Mouse (Mus musculus): ENCODE measurements around the gene Atf7ip. TPM values are rescaled to one million over a fixed set of nuclear protein-coding genes. Genes with fewer than 3 reads are reported as not detected.

Gene Atf7ip
- polyA plus RNA-seq, 1 experiment from 2014 or later, result 38.0 TPM

DNA sequence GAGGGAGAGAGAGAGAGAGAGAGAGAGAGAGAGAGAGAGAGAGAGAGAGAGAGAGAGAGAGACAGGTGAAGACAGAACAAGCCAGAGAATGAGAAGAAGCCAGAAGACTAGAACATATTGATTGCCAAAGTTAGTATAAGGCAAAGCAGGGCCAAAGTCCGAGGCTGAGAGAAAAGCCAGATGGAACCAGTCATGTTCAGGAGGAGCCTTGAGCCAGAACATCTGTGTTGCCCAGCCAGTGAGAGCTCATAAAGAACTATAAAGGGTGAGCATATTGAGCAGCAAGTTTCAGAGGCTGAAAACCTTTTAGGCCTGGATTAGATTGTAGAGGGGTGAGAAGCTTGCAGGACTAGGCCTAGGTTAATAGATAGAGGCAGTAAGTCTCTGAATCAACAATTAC lies 28.1 kb upstream of the Atf7ip start:
- 22% methylated on average over 1 of the region's 1 CpGs for whole genome bisulfite sequencing
- H3K4me2 ChIP-seq (replicated peaks; ENCODE audit: low read depth, low read length), result no peak overlapping the region
- no peak for ATAC-seq (ENCODE audit: low FRiP score, low TSS enrichment)
- peaks cover 10% of the 10 kb centered on the region for H3K9me3 ChIP-seq (ENCODE audit: low read length)
- H3K27ac ChIP-seq (ENCODE audit: low read length), result no peak overlapping the region
- no peak overlapping the region for H3K9ac ChIP-seq (replicated peaks; ENCODE audit: low read length)
- peaks cover 14% of the 10 kb centered on the region for H3K4me1 ChIP-seq (ENCODE audit: insufficient read depth, low read length)
- H3K4me3 ChIP-seq (ENCODE audit: low read length), result no peak overlapping the region
- no peaks in the 10 kb centered on the region for H3K36me3 ChIP-seq (ENCODE audit: insufficient read depth, low read length)
- no peaks in the 10 kb centered on the region for H3K27me3 ChIP-seq (ENCODE audit: insufficient read depth, low read length)

DNA sequence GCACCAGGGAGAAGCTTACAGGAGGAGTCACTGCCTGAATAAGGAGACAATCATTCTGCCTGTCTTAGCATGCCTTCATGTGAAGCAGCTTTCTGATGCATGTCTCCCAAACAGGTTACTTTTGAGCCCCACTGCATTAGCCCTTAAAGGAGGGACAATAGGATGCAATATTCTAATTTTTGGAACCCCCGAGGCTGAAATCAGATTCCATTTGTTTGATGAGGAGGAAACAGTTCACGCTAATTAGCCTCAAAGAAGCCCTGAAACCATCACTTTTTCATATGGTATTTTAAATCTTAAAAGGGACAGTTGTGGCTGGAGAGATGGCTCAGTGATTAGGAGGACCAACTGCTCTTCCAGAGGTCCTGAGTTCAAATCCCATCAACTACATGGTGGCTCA lies 22.4 kb upstream of the Atf7ip start:
- Histone ChIP-seq H3K27me3 (ENCODE audit: insufficient read depth, low read length) (no peaks in the 10 kb centered on the region), H3K4me2 (replicated peaks; ENCODE audit: low read depth, low read length) (no peak overlapping the region), H3K9me3 (ENCODE audit: low read length) (peaks cover 23% of the 10 kb centered on the region), H3K27ac (ENCODE audit: low read length) (no peak overlapping the region), H3K9ac (replicated peaks; ENCODE audit: low read length) (no peak overlapping the region), H3K36me3 (ENCODE audit: insufficient read depth, low read length) (no peaks in the 10 kb centered on the region), H3K4me3 (ENCODE audit: low read length) (no peak overlapping the region), H3K4me1 (ENCODE audit: insufficient read depth, low read length) (no peaks in the 10 kb centered on the region)
- ATAC-seq (ENCODE audit: low FRiP score, low TSS enrichment), result no peak
- 87% methylated on average over 2 of the region's 2 CpGs for WGBS

DNA sequence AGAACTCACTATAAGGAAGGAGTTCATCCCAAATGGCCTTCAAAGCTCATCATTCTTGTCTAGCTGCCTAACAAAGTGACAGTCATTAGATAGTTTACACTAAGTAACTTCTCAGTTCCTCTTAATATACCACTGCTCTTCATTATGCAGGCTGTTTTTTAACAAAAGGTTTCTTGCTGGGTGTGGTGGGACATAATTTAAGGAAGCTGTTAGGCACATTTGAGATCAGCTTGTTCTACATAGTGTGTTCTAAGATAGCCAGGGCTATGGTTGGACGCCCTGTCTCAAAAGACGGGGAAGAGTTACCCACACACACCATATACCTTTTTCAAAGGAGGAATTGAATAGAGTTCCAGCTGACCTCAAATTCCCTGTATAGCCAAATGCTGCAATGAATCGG lies 21.9 kb upstream of the Atf7ip start:
- H3K4me2 ChIP-seq (replicated peaks; ENCODE audit: low read depth, low read length), result no peak overlapping the region
- H3K4me1 ChIP-seq (ENCODE audit: insufficient read depth, low read length), result no peaks in the 10 kb centered on the region
- H3K9me3 ChIP-seq (ENCODE audit: low read length), result peaks cover 23% of the 10 kb centered on the region
- H3K4me3 ChIP-seq (ENCODE audit: low read length), result no peak overlapping the region
- no peak for ATAC-seq (ENCODE audit: low FRiP score, low TSS enrichment)
- no peaks in the 10 kb centered on the region for H3K27me3 ChIP-seq (ENCODE audit: insufficient read depth, low read length)
- no peaks in the 10 kb centered on the region for H3K36me3 ChIP-seq (ENCODE audit: insufficient read depth, low read length)
- WGBS, result 93% methylated on average over 3 of the region's 3 CpGs
- H3K27ac ChIP-seq (ENCODE audit: low read length), result no peak overlapping the region
- no peak overlapping the region for H3K9ac ChIP-seq (replicated peaks; ENCODE audit: low read length)

DNA sequence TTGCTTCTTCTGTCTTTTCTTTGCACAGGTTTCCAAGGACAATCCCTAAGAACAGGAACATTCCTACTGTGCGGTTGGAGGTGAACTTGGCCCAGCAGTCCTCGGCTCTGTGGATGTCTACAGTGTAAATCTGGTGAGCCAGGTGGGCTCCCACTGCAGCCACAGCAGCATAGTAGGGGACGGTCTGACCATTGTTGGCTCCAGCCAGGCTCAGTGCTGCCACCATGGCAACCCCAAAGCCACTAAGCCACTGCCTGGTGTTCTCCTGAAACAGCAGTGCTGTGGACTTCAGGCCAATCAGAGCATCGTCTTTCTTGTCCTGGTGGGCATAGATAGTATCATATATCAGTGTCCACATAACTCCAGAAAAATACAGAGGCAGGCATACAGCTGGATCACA lies 19.8 kb upstream of the Atf7ip start:
- no peaks in the 10 kb centered on the region for H3K36me3 ChIP-seq (ENCODE audit: insufficient read depth, low read length)
- no peak overlapping the region for H3K9ac ChIP-seq (replicated peaks; ENCODE audit: low read length)
- H3K27me3 ChIP-seq (ENCODE audit: insufficient read depth, low read length), result no peaks in the 10 kb centered on the region
- H3K4me1 ChIP-seq (ENCODE audit: insufficient read depth, low read length), result no peaks in the 10 kb centered on the region
- 72% methylated on average over 4 of the region's 4 CpGs for WGBS
- H3K4me2 ChIP-seq (replicated peaks; ENCODE audit: low read depth, low read length), result no peak overlapping the region
- ATAC-seq (ENCODE audit: low FRiP score, low TSS enrichment), result no peak
- H3K4me3 ChIP-seq (ENCODE audit: low read length), result no peak overlapping the region
- H3K9me3 ChIP-seq (ENCODE audit: low read length), result peaks cover 16% of the 10 kb centered on the region
- no peak overlapping the region for H3K27ac ChIP-seq (ENCODE audit: low read length)

DNA sequence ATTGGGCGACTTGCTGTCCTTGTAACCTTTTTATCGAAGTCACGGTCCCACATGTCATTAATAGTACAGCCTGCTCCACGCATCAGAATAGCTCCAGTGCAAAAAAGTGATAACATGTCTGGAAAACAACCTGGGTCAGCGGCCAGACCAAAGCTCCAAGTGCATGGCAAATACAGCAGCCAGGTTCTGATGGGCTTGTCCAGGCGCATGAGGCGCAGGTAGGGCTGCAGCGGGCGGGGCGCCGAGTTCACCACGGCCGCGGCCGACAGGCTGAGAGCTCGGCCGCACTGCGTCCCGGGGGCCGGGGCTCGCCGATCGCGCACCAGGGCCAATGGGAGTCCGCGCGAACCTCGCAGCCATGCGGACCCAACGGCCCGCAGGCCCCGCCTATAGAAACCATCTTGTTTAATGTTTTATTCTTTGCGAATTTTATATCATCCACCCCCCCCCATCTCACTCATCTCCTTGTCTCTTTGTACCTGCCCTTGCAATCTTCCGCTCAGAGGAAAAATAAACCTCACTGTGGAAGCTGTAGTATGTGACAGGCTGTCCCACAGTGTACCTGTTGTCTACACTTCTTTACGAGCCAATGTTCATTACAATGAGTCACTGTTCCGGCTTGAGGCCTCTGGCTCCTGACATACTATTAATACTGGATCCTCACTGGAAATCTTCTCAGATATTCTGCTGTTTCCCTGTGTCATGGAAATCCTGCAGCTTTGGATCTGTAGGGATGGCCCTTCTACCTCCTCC lies 19.0 kb upstream of the Atf7ip start:
- H3K27me3 ChIP-seq (ENCODE audit: insufficient read depth, low read length), result no peaks in the 10 kb centered on the region
- peak overlapping the region; percentile 49 for H3K4me2 ChIP-seq (replicated peaks; ENCODE audit: low read depth, low read length)
- H3K36me3 ChIP-seq (ENCODE audit: insufficient read depth, low read length), result no peaks in the 10 kb centered on the region
- peak; percentile 74; the same call in 1 of the 2 replicates for ATAC-seq (ENCODE audit: low FRiP score, low TSS enrichment)
- peak overlapping the region; percentile 23; the same call in 1 of the 2 replicates for H3K4me3 ChIP-seq (ENCODE audit: low read length)
- 0 out of 2 replicates have a peak overlapping the region, but pooled peaks have one; percentile 34 for H3K9ac ChIP-seq (replicated peaks; ENCODE audit: low read length)
- peaks cover 16% of the 10 kb centered on the region; the same call in 1 of the 2 replicates for H3K9me3 ChIP-seq (ENCODE audit: low read length)
- H3K4me1 ChIP-seq (ENCODE audit: insufficient read depth, low read length), result no peaks in the 10 kb centered on the region
- 56% methylated on average over 36 of the region's 36 CpGs for WGBS
- no peak overlapping the region for H3K27ac ChIP-seq (ENCODE audit: low read length)

DNA sequence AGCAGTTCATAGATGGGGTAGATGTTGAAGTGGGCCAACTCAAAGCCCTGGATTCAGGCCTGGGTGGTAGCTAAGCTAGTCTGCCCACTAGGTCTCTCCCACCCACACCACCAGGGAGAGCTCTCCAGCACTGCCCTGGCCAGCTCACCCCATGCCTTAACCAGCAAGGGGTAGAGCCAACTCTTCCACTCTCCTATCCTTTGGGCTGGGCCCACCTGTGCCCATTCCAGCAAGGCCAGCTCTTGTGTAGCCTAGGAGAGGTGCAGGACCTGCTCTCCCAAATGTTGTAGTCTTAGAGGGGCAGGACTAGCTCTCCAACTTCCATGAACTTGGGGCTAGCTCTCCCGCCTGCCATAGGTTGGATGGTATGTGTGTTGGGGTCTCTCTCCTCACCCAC lies 18.4 kb upstream of the Atf7ip start:
- 100% methylated on average over 1 of the region's 1 CpGs for WGBS
- no peaks in the 10 kb centered on the region for H3K4me1 ChIP-seq (ENCODE audit: insufficient read depth, low read length)
- no peak overlapping the region for H3K27ac ChIP-seq (ENCODE audit: low read length)
- no peaks in the 10 kb centered on the region for H3K27me3 ChIP-seq (ENCODE audit: insufficient read depth, low read length)
- H3K36me3 ChIP-seq (ENCODE audit: insufficient read depth, low read length), result no peaks in the 10 kb centered on the region
- no peak for ATAC-seq (ENCODE audit: low FRiP score, low TSS enrichment)
- H3K4me3 ChIP-seq (ENCODE audit: low read length), result no peak overlapping the region
- no peak overlapping the region for H3K4me2 ChIP-seq (replicated peaks; ENCODE audit: low read depth, low read length)
- H3K9ac ChIP-seq (replicated peaks; ENCODE audit: low read length), result no peak overlapping the region
- H3K9me3 ChIP-seq (ENCODE audit: low read length), result peaks cover 14% of the 10 kb centered on the region; the same call in 1 of the 2 replicates

DNA sequence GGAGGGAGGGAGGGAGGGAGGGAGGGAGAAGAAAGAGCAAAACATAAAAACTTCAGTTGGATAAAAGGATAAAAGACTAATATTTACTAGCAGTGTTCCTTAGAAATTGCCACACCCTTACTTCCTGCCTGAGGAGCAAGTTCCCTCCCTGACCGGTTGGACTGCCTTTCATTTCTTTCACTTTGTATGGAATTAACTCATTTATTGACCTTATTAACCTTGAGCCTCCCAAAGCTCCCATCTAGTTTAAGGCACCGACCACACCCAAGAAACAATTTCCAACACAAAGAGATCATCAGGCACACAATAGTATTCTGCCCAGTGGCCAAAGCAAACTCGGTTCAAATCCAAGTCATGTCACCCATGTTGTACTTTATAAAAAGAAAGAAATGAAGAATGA lies 16.1 kb upstream of the Atf7ip start:
- no peak for ATAC-seq (ENCODE audit: low FRiP score, low TSS enrichment)
- 73% methylated on average over 3 of the region's 3 CpGs for WGBS

DNA sequence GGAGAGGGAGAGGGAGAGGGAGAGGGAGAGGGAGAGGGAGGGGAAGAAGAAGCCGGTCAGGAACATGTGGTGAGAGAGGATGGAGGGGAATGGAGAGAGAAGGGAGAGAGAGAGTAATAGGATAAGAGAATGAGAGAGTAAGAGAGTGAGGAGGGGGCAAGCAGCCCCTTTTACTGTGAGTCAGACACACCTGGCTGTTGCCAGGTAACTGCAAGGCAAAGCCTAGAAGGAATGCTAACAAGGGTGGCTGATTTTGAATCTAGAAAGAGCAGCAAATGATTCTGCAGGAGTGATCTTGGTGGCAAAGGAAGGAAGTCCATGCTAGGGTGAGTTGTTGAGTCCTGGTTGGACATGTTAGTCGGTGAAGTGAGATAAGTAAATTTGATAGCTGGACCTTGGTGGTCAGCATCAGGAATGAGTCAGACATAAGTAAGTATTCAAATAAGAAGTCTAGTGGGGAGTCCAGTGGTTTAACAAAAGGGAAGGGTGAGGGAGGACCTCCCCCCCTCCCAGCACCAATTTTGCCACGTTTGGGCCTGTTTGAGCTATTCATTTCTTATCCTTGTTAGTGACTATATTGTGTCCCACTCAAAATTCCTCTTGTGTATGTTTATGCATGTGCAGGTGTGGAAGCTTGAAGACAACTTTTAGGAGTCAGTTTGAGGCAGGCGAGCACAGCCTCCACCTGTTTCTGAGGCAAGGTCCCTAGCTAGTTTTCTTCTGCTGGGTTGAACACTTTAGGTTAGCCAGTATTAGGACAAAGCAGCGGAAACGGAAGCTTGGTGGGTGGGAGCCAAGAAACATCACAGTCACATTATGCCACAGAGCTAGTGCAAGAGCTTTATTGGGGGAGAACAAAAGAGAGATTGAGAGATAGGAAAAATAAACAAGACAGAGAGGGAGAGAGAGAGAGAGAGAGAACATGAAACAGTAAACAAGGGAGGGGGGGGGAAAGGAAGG lies 15.2 kb upstream of the Atf7ip start:
- no peak overlapping the region for H3K27ac ChIP-seq (ENCODE audit: low read length)
- no peak overlapping the region for H3K4me2 ChIP-seq (replicated peaks; ENCODE audit: low read depth, low read length)
- no peaks in the 10 kb centered on the region for H3K27me3 ChIP-seq (ENCODE audit: insufficient read depth, low read length)
- peaks cover 8% of the 10 kb centered on the region; the same call in 1 of the 2 replicates for H3K9me3 ChIP-seq (ENCODE audit: low read length)
- ATAC-seq (ENCODE audit: low FRiP score, low TSS enrichment), result no peak
- no peak overlapping the region for H3K4me3 ChIP-seq (ENCODE audit: low read length)
- H3K9ac ChIP-seq (replicated peaks; ENCODE audit: low read length), result no peak overlapping the region
- H3K36me3 ChIP-seq (ENCODE audit: insufficient read depth, low read length), result no peaks in the 10 kb centered on the region
- no peaks in the 10 kb centered on the region for H3K4me1 ChIP-seq (ENCODE audit: insufficient read depth, low read length)
- 73% methylated on average over 6 of the region's 6 CpGs for WGBS

More for the DNA sequence above, 16.1 kb upstream of the Atf7ip start:
- Histone ChIP-seq H3K27ac (ENCODE audit: low read length) (no peak overlapping the region), H3K27me3 (ENCODE audit: insufficient read depth, low read length) (no peaks in the 10 kb centered on the region), H3K4me1 (ENCODE audit: insufficient read depth, low read length) (no peaks in the 10 kb centered on the region), H3K36me3 (ENCODE audit: insufficient read depth, low read length) (no peaks in the 10 kb centered on the region), H3K9me3 (ENCODE audit: low read length) (peaks cover 8% of the 10 kb centered on the region; the same call in 1 of the 2 replicates), H3K9ac (replicated peaks; ENCODE audit: low read length) (no peak overlapping the region), H3K4me2 (replicated peaks; ENCODE audit: low read depth, low read length) (no peak overlapping the region), H3K4me3 (ENCODE audit: low read length) (no peak overlapping the region)

DNA sequence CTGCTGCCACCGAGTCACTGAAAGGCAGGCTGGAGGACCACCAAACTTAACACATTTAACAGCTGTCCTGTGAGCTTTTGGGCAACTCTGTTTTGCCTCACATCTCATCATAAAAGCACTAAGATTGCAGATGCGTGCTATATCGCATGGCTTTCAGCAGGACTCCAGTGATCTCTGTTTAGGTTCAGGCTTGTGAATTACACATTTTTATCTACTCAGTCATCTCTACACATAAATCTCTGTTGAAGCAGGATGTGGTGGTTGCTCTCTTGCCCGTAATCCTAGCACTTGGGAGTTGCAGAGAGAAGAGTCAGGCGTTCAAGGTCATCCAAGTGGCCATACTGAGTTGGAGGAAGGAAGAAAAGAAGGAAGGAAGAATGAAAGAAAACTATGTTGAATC lies 14.3 kb upstream of the Atf7ip start:
- no peak overlapping the region for H3K4me2 ChIP-seq (replicated peaks; ENCODE audit: low read depth, low read length)
- no peaks in the 10 kb centered on the region for H3K36me3 ChIP-seq (ENCODE audit: insufficient read depth, low read length)
- 55% methylated on average over 5 of the region's 5 CpGs for WGBS
- H3K27ac ChIP-seq (ENCODE audit: low read length), result no peak overlapping the region
- H3K27me3 ChIP-seq (ENCODE audit: insufficient read depth, low read length), result no peaks in the 10 kb centered on the region
- ATAC-seq (ENCODE audit: low FRiP score, low TSS enrichment), result no peak
- H3K9ac ChIP-seq (replicated peaks; ENCODE audit: low read length), result no peak overlapping the region
- H3K4me1 ChIP-seq (ENCODE audit: insufficient read depth, low read length), result no peaks in the 10 kb centered on the region
- H3K4me3 ChIP-seq (ENCODE audit: low read length), result no peak overlapping the region
- H3K9me3 ChIP-seq (ENCODE audit: low read length), result peaks cover 8% of the 10 kb centered on the region; the same call in 1 of the 2 replicates
